Mouse (Mus musculus) spleen, adult 2 months (tissue): ENCODE measurements around the gene Ehmt2. TPM values are rescaled to one million over a fixed set of nuclear protein-coding genes. Genes with fewer than 3 reads are reported as not detected.
A peak's percentile ranks its signal among the peaks of the same experiment; 100 is the strongest.

ENCODE experiments used
- DNase-seq, 2 experiments: peaks; one replicate each; pipeline versions ENCODE4 v3.0.0 to v3.0.0-alpha.2; 2012 to 2021; ENCODE audit warnings: low spot score in 2 of 2, low read depth in 1 of 2
- H3K27ac ChIP-seq: fragments of 200-500 bp; 2 replicates; pipeline ENCODE4 v1.5.1; 2012; ENCODE audit warnings: low read length, inconsistent platforms; ENCODE audit not compliant: insufficient read depth
- H3K27me3 ChIP-seq: fragments of 200-500 bp; 2 replicates; pipeline ENCODE4 v1.6.1; 2012; ENCODE audit warnings: mild to moderate bottlenecking, moderate library complexity, low read length, inconsistent platforms; ENCODE audit not compliant: control insufficient read depth, insufficient read depth
- H3K36me3 ChIP-seq: fragments of 200-500 bp; 2 replicates; pipeline ENCODE4 v1.6.1; 2012; ENCODE audit warnings: mild to moderate bottlenecking, low read length, inconsistent platforms; ENCODE audit not compliant: control insufficient read depth, insufficient read depth
- H3K4me1 ChIP-seq: fragments of 200-500 bp; 2 replicates; pipeline ENCODE4 v1.6.1; 2011; ENCODE audit warnings: inconsistent platforms; ENCODE audit not compliant: control insufficient read depth, insufficient read depth, insufficient read length
- H3K4me3 ChIP-seq: fragments of 200-500 bp; 2 replicates; pipeline ENCODE4 v1.5.1; 2011; ENCODE audit warnings: mild to moderate bottlenecking, inconsistent platforms; ENCODE audit not compliant: insufficient read depth, insufficient read length; ENCODE audit errors: extremely low read depth
- CTCF ChIP-seq: fragments of 200-500 bp; IDR thresholded peaks from 2 replicates; pipeline ENCODE4 v1.5.1; 2011; ENCODE audit warnings: mild to moderate bottlenecking, inconsistent platforms; ENCODE audit not compliant: insufficient read depth, insufficient read length, insufficient replicate concordance; ENCODE audit errors: extremely low read depth
- POLR2A ChIP-seq: fragments of 200-500 bp; IDR thresholded peaks from 2 replicates; pipeline ENCODE4 v1.6.1; 2011; ENCODE audit warnings: low read depth, low read length, inconsistent platforms
- WGBS: fragments of 180-500 bp; shearing (Covaris S2); methylation state at CpG from one replicate; pipeline ENCODE4 v1.1.7; 2018; 5-methylcytosine and 5-hydroxymethylcytosine counted together
- polyA plus RNA-seq: library from polyadenylated mRNA; depleted of rRNA; stranded (reverse); fragments of >200 nt; gene quantifications from 2 replicates; pipeline ENCODE4 v1.2.3, GENCODE M21; 2012

Gene Ehmt2
- polyA plus RNA-seq, 1 experiment, result 200 TPM

- Histone ChIP-seq H3K27me3 (no peaks in the 10 kb centered on the region), H3K4me1 (peaks cover 7% of the 10 kb centered on the region; the same call in 1 of the 2 replicates), H3K4me3 (no peak overlapping the region), H3K36me3 (no peaks in the 10 kb centered on the region), H3K27ac (no peak overlapping the region)
- TF ChIP-seq CTCF, result no peak
- TF ChIP-seq POLR2A, result no peak
- DNase-seq, result no peak
- WGBS, result 99% methylated on average over 2 of the region's 2 CpGs
Measured at GRCm38 (mm10) chr17:34891377-34891776, 6.9 kb upstream of the Ehmt2 start.

- peak overlapping the region; percentile 63 for H3K4me3 ChIP-seq
- no peaks in the 10 kb centered on the region for H3K27me3 ChIP-seq
- H3K27ac ChIP-seq, result no peak overlapping the region
- 83% methylated on average over 12 of the region's 12 CpGs for WGBS
- H3K36me3 ChIP-seq, result no peaks in the 10 kb centered on the region
- no peak for DNase-seq
- peaks cover 5% of the 10 kb centered on the region; the same call in 1 of the 2 replicates for H3K4me1 ChIP-seq
- TF ChIP-seq POLR2A (no peak), CTCF (no peak)
Measured at GRCm38 (mm10) chr17:34893072-34893824, 5.0 kb upstream of the Ehmt2 start.

- H3K36me3 ChIP-seq, result no peaks in the 10 kb centered on the region
- no peaks in the 10 kb centered on the region for H3K27me3 ChIP-seq
- 0% methylated on average over 46 of the region's 51 CpGs for WGBS
- H3K27ac ChIP-seq, result peak overlapping the region; percentile 77
- peak overlapping the region; percentile 69 for H3K4me3 ChIP-seq
- H3K4me1 ChIP-seq, result peaks cover 5% of the 10 kb centered on the region; the same call in 1 of the 2 replicates
- peak; percentile 21; the same call in 1 of the 2 replicates for TF ChIP-seq POLR2A
- no peak for TF ChIP-seq CTCF
- DNase-seq, result peak; percentile 78 to 87
Measured at GRCm38 (mm10) chr17:34894074-34894597, 4.1 kb upstream of the Ehmt2 start.

GRCm38 (mm10) chr17:34894801-34895530, 3.3 kb upstream of the Ehmt2 start:
- no peak for TF ChIP-seq POLR2A
- TF ChIP-seq CTCF, result no peak
- Histone ChIP-seq H3K27me3 (no peaks in the 10 kb centered on the region), H3K27ac (peak overlapping the region; percentile 17; the same call in 1 of the 2 replicates), H3K4me3 (peak overlapping the region; percentile 69), H3K36me3 (no peaks in the 10 kb centered on the region), H3K4me1 (peaks cover 5% of the 10 kb centered on the region; the same call in 1 of the 2 replicates)
- peak in 1 of 2 experiments; percentile 30 for DNase-seq
- WGBS, result 15% methylated on average over 51 of the region's 51 CpGs

GRCm38 (mm10) chr17:34895724-34896123, 2.5 kb upstream of the Ehmt2 start:
- 93% methylated on average over 15 of the region's 15 CpGs for WGBS
- Histone ChIP-seq H3K27me3 (no peaks in the 10 kb centered on the region), H3K36me3 (no peaks in the 10 kb centered on the region), H3K4me3 (no peak overlapping the region), H3K27ac (no peak overlapping the region), H3K4me1 (peaks cover 5% of the 10 kb centered on the region; the same call in 1 of the 2 replicates)
- TF ChIP-seq POLR2A (no peak), CTCF (no peak)
- DNase-seq, result no peak

- Histone ChIP-seq H3K4me3 (no peak overlapping the region), H3K4me1 (peaks cover 5% of the 10 kb centered on the region; the same call in 1 of the 2 replicates), H3K27me3 (no peaks in the 10 kb centered on the region), H3K36me3 (0 out of 2 replicates have a peak, but pooled peaks cover 1% of the 10 kb centered on the region), H3K27ac (no peak overlapping the region)
- DNase-seq, result peak in 1 of 2 experiments; percentile 33
- WGBS, result 57% methylated on average over 17 of the region's 17 CpGs
- TF ChIP-seq CTCF, result no peak
- TF ChIP-seq POLR2A, result no peak
Measured at GRCm38 (mm10) chr17:34896366-34896765, 1.9 kb upstream of the Ehmt2 start.
